Mouse (Mus musculus): ENCODE results near the gene Spred2.
"Not testable (repeated sequence)": the region's sequence is repeated elsewhere in the genome, so short reads cannot be mapped to it uniquely, and the experiment has no call there.

Gene Spred2

DNA sequence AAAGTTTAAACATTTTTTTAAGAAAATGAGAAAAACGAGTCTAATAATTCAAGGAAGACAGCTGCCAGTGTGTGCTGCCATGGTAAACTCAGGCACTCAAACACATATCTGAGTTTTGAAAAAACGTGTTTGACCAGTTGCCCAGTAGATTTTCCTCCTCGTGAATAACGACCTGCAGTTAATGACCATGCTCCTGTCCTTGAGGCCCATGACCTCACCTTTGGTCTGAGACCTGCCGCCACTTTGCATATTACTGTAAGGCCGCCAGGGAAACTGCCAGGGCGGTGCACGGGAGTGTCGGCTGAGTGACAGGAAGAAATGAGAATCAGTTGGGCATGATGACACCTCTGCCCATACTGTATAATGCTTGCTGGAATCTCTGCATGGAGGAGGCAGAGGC is 103.5 kb downstream of the Spred2 start:
- DNase-seq, result no peak

DNA sequence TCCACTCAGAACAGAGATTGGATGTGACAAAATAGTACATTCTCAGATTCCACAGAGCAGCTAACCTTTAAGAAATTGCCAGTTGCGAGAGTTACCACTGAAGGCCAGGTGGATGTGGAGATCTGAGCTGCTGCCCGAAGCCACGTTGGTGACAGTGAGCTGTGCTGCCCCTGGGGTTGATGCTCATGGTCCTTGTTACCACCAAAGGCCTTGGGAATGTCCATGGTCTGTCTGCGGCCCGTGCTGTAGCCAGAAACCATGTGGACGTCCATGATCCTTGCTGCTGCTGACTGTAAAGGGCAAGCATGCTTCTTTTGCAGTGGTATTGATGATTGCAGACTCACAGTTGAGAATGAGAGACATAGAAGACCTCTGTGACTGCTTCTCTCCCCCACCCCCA is 104.2 kb downstream of the Spred2 start:
- no peak for DNase-seq

DNA sequence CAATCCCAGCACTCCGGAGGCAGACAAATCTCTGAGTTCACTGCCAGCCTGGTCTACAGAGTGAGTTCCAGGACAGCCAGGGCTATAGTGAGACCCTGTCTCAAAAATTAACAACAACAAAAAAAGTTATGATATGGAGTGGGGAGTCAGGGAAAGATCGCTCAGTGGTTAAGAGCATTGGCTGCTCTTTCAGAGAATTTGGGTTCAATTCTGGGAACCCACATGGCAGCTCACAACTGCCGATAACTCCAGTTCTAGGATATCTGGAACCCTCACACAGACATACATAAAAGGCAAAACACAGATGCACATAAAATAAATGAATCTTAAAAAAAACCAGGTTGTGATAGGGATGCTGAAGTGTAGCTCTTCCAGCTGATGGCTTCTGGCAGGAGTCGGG is 104.8 kb downstream of the Spred2 start:
- DNase-seq, result no peak

DNA sequence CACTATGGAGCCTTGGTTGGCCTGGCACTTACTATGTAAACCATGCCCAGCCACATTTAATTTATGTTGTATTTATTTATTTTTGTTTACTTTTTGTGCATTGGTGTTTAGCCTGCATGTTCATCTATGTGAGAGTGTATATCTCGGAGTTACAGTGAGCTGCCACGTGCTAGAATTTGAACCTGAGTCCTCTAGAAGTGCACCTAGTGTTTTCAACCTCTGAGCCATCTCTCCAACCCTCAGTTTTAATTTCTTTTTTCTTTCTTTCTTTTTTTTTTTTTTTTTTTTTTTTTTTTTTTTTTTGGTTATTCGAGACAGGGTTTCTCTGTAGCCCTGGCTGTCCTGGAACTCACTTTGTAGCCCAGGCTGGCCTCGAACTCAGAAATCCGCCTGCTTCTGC is 106.8 kb downstream of the Spred2 start:
- DNase-seq, result not testable (repeated sequence)

DNA sequence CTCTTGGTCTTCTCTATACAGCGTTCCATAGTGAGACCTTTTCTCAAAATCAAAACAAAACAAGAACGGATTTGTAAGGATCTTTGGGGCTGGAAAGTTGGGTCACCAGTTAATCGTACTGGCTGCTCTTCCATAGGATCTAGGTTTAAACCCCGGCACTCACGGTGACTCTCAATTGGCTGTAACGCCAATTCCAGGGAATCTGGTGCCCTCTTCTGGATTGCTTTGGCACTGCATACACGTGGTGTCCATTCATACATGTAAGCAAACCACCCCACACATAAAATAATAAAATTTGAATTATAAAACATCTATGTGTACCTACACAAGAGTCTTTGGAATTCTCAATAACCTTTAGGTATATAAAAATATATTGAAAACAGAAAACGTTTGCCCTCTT is 107.4 kb downstream of the Spred2 start:
- peak in 1 of 2 experiments; percentile 50 for DNase-seq

DNA sequence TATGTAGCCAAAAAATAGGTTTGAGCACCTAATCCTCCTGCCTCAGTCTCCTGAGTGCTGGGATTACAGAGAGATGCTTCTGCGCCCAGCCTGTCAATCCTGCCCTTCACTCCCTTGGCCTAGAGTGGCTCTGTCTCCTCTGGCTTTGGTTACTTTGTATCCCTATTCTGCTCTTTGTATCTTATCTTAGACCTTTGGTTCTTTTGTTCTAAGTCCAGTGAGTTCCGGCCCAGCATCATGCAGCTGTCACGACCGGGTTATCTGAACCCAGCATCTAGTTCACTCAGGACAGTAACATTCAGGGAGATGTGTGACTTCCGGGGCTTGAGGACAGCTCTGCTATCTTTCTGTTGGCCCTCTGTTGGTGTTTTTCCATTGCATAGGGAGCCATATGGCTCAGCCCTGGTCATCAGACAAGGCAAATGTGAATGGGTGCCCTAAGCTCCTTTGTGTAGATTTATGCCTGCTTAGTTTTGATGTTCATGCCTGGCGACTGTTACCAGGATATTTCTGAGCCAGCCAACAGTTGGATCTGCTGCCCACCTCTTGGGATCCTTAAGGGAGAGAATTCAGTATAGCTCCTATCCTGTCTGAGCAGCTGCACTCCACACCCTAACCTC is 109.5 kb downstream of the Spred2 start:
- DNase-seq, result peak in 1 of 2 experiments; percentile 30

DNA sequence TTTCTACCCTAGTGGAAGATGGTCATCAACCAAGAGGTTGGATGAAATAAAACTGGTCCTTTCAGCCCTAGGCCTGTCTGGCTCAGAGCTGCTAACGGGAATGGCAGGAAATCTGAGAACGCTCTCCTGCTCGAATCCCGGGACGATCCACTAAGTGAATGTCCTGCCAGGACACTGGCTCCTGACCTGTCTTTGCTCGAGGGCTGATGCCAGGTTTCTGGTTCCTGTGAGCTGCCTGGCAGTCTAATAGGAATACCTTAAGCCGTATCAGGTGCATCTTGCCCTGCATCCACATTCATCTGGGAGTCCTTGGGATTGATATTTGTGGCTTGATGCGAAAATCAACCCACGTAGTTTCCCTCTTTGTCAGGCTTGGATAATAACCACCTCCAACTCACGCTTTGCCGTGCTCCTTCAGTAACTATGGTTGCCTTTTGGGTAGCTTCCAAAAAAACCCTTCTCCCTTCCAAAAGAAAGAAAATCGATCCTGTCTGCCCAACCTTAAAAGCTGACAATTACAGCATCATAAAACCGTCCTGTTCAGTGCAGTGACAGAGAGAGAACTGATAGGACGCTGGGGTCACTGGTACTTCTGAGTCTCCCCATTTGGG is 110.3 kb downstream of the Spred2 start:
- peak in 1 of 2 experiments; percentile 31 for DNase-seq

DNA sequence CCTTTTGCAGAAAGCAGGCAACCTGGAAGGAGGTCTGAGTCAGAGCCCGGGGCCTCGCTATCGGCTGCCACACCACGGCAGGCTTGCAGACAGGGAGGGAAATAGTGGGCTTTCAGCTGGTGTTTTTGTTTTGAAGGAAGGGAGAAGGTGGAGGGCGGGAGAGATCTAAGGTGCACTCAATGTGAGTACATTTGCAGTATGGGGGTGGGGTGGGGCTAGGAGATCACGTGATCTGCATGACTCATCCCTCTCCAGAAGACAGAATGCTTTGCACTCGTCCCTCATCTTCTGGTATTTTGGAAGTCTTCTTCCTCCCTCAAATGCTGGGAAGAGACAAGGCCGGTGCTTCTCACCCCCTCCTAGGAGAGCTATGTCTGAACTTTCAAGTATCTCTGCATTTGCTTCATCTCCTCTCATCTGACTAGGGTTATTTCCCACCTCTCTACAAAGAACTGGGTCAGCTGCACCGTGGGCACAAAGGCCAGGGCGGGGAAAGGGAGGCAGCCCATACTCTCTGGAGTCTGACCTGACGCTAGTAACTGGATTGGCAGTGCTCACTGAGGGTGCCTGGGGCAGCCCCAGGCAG is 111.3 kb downstream of the Spred2 start:
- DNase-seq, result peak; percentile 33 to 56

DNA sequence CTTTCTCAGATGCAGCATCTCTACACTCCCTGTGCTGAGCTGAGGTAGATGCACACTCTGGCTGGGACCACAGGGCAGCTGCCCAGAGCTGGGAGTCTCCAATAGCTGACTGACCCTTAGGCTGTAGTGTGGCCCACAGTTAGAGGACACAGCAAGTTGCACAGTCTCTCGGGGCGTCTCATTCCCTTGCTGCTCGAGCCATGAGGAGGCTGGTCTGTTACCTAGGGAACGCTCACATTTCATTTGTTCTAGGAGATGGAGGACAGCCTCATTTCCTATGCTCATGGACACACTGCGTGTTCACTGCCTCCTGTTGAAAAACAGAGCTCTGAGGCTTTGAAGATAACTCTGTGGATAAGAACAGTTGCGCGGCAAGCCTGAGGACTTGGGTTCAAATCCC is 111.8 kb downstream of the Spred2 start:
- DNase-seq, result no peak

DNA sequence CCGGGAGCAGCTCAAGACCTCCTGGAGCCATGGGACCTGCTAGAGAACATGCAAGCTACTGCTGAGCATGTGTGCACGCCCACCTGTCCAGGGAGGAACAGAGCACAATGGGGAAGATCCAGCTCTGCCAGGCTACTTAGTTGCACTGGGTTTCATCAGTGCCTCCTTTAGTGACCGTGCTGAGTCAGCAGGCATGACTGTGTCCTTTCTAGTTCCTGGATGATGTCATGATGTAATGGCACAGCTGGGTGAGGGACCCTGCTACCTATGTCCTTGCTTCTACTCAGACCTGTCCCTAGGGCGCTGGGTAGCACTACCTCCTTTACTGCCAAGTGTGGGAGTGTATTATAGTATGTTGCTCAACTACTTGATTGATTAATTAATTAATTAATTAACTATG is 113.6 kb downstream of the Spred2 start:
- DNase-seq, result no peak

DNA sequence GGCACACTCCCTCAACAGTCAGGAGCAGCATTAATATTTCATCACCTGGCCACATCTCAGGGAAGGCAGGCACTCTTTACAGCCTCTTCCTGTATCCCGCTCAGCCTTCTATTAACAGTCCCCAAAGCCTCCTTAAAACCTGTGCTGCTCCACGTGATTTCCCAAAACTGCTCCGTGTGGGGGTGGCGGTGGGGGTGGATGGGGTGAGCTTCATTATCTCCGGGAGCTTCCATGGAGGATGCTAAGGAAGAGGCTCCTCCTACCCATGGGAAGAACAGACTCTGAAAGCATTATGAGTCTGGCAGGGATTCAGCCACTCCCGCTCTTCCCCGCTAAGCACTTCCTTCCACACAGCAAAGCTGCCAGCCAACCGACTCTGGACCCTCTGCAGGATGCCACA is 114.5 kb downstream of the Spred2 start:
- peak; percentile 54 to 58 for DNase-seq

DNA sequence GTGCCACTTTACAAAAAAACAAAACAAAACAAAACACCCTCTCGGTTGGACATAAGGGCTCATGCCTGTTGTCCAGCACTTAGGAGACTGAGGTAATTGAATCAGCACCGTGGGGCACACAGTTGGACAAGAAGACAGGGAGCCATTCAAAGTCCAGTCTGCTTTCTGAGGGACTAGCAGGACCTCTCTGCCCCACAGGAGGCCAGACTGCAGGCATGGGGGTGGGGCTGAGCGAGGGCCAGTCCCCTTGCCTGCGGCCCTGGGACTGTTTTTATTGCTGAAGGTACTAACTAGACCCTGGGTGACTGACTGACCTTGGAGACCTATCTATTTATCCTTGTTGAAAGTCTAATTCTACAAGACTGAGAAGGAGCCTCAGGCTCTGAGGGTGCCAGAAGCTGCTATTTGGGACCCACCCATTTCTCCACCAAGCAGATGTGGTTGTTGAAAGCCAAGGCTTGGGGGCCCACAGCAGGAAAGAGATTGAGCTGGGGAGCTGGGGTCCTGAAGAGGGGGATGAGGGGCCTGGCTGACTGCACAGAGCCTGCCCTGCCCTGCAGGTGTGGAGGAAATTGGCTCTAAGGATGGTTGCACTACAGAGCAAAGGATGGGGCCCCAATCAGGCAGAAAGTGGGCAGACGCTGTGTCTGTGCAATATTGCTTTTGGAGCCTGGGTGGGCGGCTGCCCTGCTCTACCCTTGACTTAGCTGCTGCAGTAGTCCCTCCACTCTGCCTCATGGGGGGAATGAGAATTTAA is 117.2 kb downstream of the Spred2 start:
- no peak for DNase-seq

DNA sequence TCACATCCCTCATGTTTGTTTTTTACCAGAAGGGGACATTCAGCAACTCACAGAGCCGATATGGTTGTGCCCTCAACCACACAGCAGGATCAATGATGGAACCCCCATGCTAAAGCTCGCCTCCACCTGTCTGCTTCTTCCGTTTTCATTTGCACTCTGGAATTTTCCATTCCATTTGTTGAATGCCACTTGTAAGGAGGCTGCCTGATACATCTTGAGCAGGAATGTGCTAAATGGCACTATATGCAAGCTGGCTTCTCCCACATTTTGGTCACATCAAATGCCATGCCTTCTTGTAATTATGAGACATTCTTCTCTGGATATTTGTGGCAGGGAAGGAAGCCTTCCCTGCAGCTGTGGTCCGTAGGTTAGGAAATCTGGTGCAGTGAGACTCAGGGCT is 117.9 kb downstream of the Spred2 start:
- no peak for DNase-seq

DNA sequence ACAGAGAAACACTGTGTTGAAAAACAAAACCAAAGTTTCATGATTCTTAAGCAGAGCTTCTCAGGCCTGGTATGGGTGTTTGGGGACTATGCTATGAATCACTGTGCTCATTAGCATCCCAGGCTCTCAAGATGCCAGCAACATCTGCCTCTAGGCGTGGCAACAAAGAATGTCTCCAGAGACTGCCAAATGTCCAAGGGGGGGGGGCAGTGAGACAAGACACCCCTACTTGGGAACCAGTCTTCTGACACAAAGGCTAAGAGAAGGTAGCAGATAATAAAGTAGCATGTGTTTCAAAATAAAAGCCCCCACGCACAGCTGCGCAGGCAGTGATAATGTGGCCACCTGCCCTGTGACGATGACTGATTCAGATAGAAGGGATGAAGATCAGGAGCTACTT is 119.1 kb downstream of the Spred2 start:
- no peak for DNase-seq

DNA sequence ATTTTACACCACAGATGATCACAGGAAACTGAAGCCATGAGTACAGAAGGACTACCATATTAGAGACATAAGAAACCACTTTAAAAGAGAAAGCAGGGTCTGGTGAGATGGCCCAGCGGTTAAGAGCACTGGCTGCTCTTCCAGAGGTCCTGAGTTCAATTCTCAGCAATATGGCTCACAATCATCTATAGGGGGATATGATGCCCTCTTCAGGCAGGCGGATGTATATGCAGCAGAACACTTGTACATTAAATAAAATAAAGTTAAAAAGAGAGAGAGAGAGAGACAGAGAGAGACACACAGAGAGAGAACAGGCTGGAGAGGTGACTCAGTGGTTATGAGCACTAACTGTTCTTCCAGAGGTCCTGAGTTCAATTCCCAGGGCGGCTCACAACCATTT is 121.4 kb downstream of the Spred2 start:
- DNase-seq, result no peak

DNA sequence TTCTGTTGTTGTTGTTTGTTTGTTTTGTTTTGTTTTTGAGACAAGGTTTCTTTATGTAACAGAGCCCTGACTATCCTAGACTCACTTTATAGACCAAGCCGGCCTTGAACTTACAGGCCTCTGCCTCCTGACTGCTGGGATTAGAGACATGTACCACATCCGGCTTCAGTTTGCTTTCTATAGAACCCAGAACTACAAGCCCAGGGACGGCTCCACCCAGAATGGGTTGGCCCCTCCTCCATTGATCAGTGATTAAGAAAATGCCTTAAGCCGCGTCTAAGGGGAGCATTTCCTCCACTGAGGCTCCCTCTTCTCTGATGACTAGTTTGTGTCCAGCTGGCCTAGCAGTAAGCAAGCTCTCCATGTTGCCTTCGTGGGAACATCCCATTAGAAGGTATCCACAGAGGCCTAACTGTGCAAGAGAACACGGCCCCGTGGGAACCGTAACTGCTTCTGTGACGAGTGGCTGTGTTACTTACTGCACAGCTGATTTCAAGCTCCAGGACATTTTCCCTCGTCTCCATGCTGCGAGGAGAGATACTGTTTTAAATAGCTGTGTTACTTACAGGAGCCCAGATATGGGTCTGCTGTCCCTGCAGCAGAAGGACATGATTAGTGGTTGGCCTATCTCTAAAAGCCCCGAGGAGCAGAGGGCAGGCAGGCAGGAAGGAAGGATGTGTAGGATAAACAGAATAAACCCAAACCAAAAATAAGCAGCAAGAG is 128.8 kb downstream of the Spred2 start:
- no peak for DNase-seq

DNA sequence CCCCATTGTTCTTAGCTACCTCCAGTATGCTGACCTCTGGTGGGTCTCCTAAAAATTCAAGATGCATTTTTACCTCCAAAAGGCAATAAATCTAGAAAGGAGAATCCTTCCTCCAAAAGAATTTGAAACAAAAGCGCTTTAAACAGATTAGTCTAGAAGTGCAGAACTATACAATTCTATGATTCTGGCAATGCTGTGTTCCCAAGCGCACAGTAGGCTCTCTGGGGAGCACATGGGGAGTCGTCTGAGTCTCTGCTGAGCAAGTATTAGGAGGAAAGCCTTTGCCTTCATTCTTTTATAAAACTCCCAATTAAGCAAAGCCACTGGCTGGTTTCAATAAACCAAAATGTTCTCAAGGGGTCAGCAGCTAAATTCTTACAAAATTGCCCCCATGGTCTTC is 129.8 kb downstream of the Spred2 start:
- DNase-seq, result no peak

DNA sequence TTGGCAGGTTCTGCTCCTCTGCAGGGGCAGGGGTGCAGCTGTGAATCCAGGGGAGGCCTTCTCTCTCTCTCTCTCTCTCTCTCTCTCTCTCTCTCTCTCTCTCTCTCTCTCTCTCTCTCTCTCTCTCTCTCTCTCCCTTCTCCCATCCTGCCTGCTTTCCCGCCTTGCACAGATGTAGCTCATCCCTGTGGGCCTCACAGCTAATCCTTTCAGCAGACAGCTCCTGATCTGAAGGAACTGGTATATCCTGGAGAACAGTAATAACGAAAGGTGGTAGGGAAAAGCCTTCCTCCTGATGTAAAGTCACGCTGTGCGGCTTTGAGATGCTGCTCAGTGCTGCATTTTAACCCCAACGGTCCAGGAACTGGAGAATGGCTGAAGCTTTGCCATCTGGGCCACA is 130.4 kb downstream of the Spred2 start:
- no peak for DNase-seq

DNA sequence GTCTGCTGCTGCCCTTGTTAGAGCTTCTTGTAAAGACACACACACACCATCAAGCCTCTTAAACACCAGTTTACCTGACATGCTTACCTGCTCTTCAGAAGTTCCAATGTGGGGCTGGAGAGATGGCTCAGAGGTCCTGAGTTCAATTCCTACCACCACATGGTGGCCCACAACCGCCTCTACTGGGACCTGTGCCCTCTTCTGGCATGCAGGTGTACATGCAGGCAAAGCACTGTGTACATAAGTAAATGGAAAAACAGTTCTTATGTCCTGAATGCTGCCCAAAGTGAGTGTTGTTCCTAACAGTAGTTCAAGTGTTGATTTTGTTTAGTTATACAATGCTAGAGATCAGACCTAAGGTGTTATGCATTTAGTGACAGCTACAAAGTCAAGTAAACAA is 132.0 kb downstream of the Spred2 start:
- no peak for DNase-seq

DNA sequence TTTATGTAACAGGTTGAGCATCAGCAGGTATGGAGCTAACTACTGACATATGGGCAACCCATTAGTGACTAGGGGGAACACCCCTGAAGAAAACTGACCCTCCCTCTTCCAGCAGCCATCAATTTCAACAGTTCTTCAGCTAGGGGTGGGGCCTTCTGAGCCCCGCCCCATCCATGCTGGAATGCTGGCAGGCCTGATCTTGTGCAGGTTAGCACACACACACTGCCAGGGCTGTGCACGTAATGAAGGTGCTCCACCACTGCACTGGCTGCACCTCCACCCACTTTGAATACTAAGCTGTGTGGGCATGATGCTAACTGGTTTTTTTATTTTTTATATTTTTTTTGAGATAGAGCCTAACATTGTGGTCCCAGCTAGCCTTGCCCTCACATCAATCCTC is 133.3 kb downstream of the Spred2 start:
- DNase-seq, result no peak

DNA sequence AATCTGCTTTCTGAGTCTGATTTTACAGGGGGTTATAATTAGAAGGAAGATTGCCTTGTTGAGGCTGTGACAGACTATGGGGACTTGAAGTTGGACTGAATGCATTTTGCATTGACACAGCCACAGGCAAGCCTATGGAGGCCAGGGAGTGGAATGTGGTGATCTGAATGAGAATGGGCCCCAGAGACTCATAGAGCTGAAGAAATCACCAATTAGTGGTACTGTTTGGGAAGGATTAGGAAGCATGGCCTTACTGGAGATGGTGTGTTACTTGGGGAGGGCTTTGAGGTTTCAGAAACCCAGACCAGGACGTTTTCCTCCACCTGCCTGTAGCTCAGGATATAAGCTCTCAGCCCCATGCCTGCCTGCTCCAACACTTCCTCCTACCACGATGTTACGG is 135.6 kb downstream of the Spred2 start:
- DNase-seq, result no peak

DNA sequence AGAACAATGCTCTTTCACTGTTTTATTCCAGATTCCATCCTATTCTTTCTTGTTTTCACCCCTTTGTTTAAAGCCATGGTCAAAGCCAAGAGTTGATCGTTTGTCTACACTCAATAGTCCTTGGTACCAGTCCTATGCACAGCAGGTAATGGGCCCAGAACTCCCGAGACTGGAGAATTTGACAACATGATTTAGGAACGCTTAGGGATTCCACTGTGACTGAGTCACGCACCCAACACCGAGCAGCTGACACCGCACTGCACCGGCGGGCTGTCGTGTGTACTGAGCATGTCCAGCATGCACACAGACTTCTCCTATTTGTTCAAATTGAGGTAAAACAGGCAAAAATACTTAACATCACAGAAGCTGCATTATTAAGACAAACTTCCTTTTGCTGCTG is 138.6 kb downstream of the Spred2 start:
- DNase-seq, result not testable (repeated sequence)

DNA sequence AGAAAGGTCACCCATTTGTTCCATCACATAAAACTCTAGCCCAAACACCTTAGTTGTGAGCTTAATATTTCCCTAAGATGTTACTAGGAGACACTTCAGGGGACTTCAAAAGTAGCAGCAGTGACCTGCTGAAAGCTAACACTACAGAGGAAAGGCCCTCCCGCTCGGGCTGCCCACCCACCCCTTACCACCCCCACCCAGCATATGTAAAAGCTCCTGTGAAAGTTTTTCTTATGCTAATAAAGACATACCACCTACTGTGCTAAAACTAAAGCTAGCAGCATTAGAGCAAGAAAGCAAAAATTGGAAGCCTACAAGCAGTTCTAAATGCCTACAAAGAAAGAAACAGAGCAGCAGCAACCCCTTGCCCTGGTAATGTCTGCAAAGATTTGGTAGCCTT is 139.9 kb downstream of the Spred2 start:
- not testable (repeated sequence) for DNase-seq

All from cerebellum, adult 18-20 months (tissue).